Comparison of ENCODE assay signal across 10 mouse cellular contexts in genomic region chr3:31098556-31098955, GRCm38 (mm10). TPM values are rescaled to one million over a fixed set of nuclear protein-coding genes. Genes with fewer than 3 reads are reported as not detected.
A peak's percentile ranks its signal among the peaks of the same experiment; 100 is the strongest.
DNase-seq lines count a peak whose midpoint lies in the region; ATAC-seq and TF ChIP-seq lines count a peak whose summit lies in the region.
"Had no signal": no experiment of that assay in that cellular context is flagged by ENCODE, and none has a peak within 500 bp of the region (broad histone marks: within the 10 kb centered on the region; RNA-seq: fewer than 3 reads in every experiment).

No protein-coding gene starts in this region.

- peak overlapping the region; percentile 16; the same call in 1 of the 2 replicates for H3K4me2 ChIP-seq in heart, embryonic 15.5 days
- 0 out of 2 replicates have a peak overlapping the region, but pooled peaks have one; percentile 18 for H3K4me2 ChIP-seq in stomach, embryonic 14.5 days (replicated peaks; ENCODE audit: low read depth, low read length)
- H3K4me2 ChIP-seq in stomach, postnatal 0 days (replicated peaks; ENCODE audit: low read depth), result no peak overlapping the region
- H3K4me2 ChIP-seq in neural tube, embryonic 15.5 days, result peak overlapping the region; percentile 46

- ATAC-seq in heart, embryonic 15.5 days (replicated peaks; ENCODE audit: insufficient number of reproducible peaks, insufficient read depth, low FRiP score, low read depth), result no peak
- no peak for ATAC-seq in stomach, embryonic 14.5 days (ENCODE audit: insufficient number of reproducible peaks, insufficient read depth, low FRiP score, low read depth)
- ATAC-seq in stomach, postnatal 0 days (ENCODE audit: low FRiP score, low TSS enrichment), result no peak
- no peak for ATAC-seq in neural tube, embryonic 15.5 days (ENCODE audit: low FRiP score)

- no peak for DNase-seq in heart, postnatal 10 days
- no peak for DNase-seq in stomach, postnatal 0 days (ENCODE audit: low spot score)
- peak; percentile 56 for DNase-seq in induced T-regulatory cell, adult 2 months (ENCODE audit: low read depth)
- DNase-seq in c-Kit-positive CD71-positive TER-119-positive erythroid progenitor cells, embryonic 14.5 days (ENCODE audit: low spot score), result no peak
- DNase-seq in layer of hippocampus, adult 11-12 months (ENCODE audit: low spot score), result no peak
- DNase-seq: layer of hippocampus, adult 9-11 months; retina, postnatal 1 day had no signal

- no peaks in the 10 kb centered on the region for H3K36me3 ChIP-seq in heart, embryonic 15.5 days
- H3K36me3 ChIP-seq in stomach, embryonic 14.5 days (ENCODE audit: control insufficient read depth, insufficient read depth, low read length), result no peaks in the 10 kb centered on the region; the same call in 1 of the 2 replicates
- H3K36me3 ChIP-seq in stomach, postnatal 0 days (ENCODE audit: control insufficient read depth, insufficient read depth, low read length), result no peaks in the 10 kb centered on the region
- no peaks in the 10 kb centered on the region for H3K36me3 ChIP-seq in neural tube, embryonic 15.5 days

- TF ChIP-seq CTCF in stomach, postnatal 0 days (IDR thresholded peaks at IDR 0.05; ENCODE audit: low read depth), result no peak

- H3K4me1 ChIP-seq in heart, embryonic 15.5 days (replicated peaks), result peaks cover 32% of the 10 kb centered on the region
- H3K4me1 ChIP-seq in stomach, embryonic 14.5 days (ENCODE audit: control insufficient read depth, insufficient read depth, low read length), result peaks cover 16% of the 10 kb centered on the region
- peaks cover 7% of the 10 kb centered on the region; the same call in 1 of the 2 replicates for H3K4me1 ChIP-seq in stomach, postnatal 0 days (replicated peaks; ENCODE audit: control insufficient read depth, insufficient read depth)
- H3K4me1 ChIP-seq in neural tube, embryonic 15.5 days, result peaks cover 46% of the 10 kb centered on the region

- H3K9me3 ChIP-seq in heart, embryonic 15.5 days (replicated peaks), result no peaks in the 10 kb centered on the region
- H3K9me3 ChIP-seq in stomach, embryonic 14.5 days (ENCODE audit: control insufficient read depth, low read depth, low read length), result no peaks in the 10 kb centered on the region
- H3K9me3 ChIP-seq in stomach, postnatal 0 days (ENCODE audit: control insufficient read depth, low read length), result no peaks in the 10 kb centered on the region
- H3K9me3 ChIP-seq in neural tube, embryonic 15.5 days (replicated peaks), result no peaks in the 10 kb centered on the region

- WGBS in heart, embryonic 15.5 days, result 71% methylated on average over 1 of the region's 1 CpGs
- 95% methylated on average over 1 of the region's 1 CpGs for WGBS in stomach, embryonic 14.5 days
- WGBS in stomach, postnatal 0 days, result 95% methylated on average over 1 of the region's 1 CpGs
- 72% methylated on average over 1 of the region's 1 CpGs for WGBS in neural tube, embryonic 15.5 days

- H3K27ac ChIP-seq in heart, embryonic 15.5 days, result no peak overlapping the region
- no peak overlapping the region for H3K27ac ChIP-seq in stomach, embryonic 14.5 days (ENCODE audit: low read length)
- H3K27ac ChIP-seq in stomach, postnatal 0 days (replicated peaks), result no peak overlapping the region
- H3K27ac ChIP-seq in neural tube, embryonic 15.5 days (replicated peaks), result no peak overlapping the region

- intact Hi-C loops in heart, postnatal 10 days (cut with DNase I), result no loop called here

- no peak overlapping the region for H3K9ac ChIP-seq in heart, embryonic 15.5 days
- H3K9ac ChIP-seq in stomach, embryonic 14.5 days (replicated peaks; ENCODE audit: low read depth, low read length), result no peak overlapping the region
- no peak overlapping the region for H3K9ac ChIP-seq in stomach, postnatal 0 days (ENCODE audit: low read length)
- H3K9ac ChIP-seq in neural tube, embryonic 15.5 days (replicated peaks), result no peak overlapping the region

- no peak for TF ChIP-seq EP300 in stomach, postnatal 0 days (optimal IDR thresholded peaks at IDR 0.05)

- no peaks in the 10 kb centered on the region for H3K27me3 ChIP-seq in heart, embryonic 15.5 days
- H3K27me3 ChIP-seq in stomach, embryonic 14.5 days (ENCODE audit: control insufficient read depth, insufficient read depth, low read length), result no peaks in the 10 kb centered on the region
- no peaks in the 10 kb centered on the region for H3K27me3 ChIP-seq in stomach, postnatal 0 days (ENCODE audit: control insufficient read depth, insufficient read depth, low read length)
- no peaks in the 10 kb centered on the region for H3K27me3 ChIP-seq in neural tube, embryonic 15.5 days (replicated peaks)

- no peak overlapping the region for H3K4me3 ChIP-seq in heart, embryonic 15.5 days
- H3K4me3 ChIP-seq in stomach, embryonic 14.5 days (ENCODE audit: low read depth, low read length), result no peak overlapping the region
- no peak overlapping the region for H3K4me3 ChIP-seq in stomach, postnatal 0 days (ENCODE audit: low read depth, low read length)
- peak overlapping the region; percentile 19; the same call in 1 of the 2 replicates for H3K4me3 ChIP-seq in neural tube, embryonic 15.5 days (replicated peaks)

RNA-seq across cellular contexts. Expression of gene Skil, which starts 3.7 kb away (rescaled TPM):
- 12.3 and 13.2 TPM in 2 replicates for polyA plus RNA-seq in heart, embryonic 15.5 days (2015; fragmentation: Nextera tagmentation; extraction: Ambion mirVana)
- total RNA-seq in heart, postnatal 10 days (2021), result 10 to 100 TPM; 25.9 to 26.9 TPM
- 27.6 and 30.3 TPM in 2 replicates for polyA plus RNA-seq in stomach, embryonic 14.5 days (2014; fragmentation: Nextera tagmentation; extraction: Ambion mirVana)
- 16.4 and 20.8 TPM in 2 replicates for polyA plus RNA-seq in stomach, postnatal 0 days (2015; fragmentation: Nextera tagmentation; extraction: Ambion mirVana)
- polyA plus RNA-seq in neural tube, embryonic 15.5 days (2015; fragmentation: Nextera tagmentation; extraction: Ambion mirVana), result 21.3 and 23.2 TPM in 2 replicates

RNA-seq across cellular contexts. Expression of gene Cldn11, which starts 51.2 kb away (rescaled TPM):
- 7.8 and 9.3 TPM in 2 replicates for polyA plus RNA-seq in heart, embryonic 15.5 days (2015; fragmentation: Nextera tagmentation; extraction: Ambion mirVana)
- total RNA-seq in heart, postnatal 10 days (2021), result 1 to 10 TPM; 2.1 to 2.2 TPM
- 2.0 and 3.0 TPM in 2 replicates for polyA plus RNA-seq in stomach, embryonic 14.5 days (2014; fragmentation: Nextera tagmentation; extraction: Ambion mirVana)
- polyA plus RNA-seq in stomach, postnatal 0 days (2015; fragmentation: Nextera tagmentation; extraction: Ambion mirVana), result 0.50 and 0.88 TPM in 2 replicates
- polyA plus RNA-seq in neural tube, embryonic 15.5 days (2015; fragmentation: Nextera tagmentation; extraction: Ambion mirVana), result 29.8 and 30.3 TPM in 2 replicates
